Mouse (Mus musculus): ENCODE measurements around the gene Yipf6. TPM values are rescaled to one million over a fixed set of nuclear protein-coding genes. Genes with fewer than 3 reads are reported as not detected.

Yipf6 gene
- 19.9 and 21.3 TPM in 2 replicates for polyA plus RNA-seq (2015; fragmentation: Nextera tagmentation; extraction: Ambion mirVana)

GRCm38 (mm10) chrX:98936101-98936500 is at the start of gene Yipf6:
Gene Yipf6 (plus strand): TSS chrX:98936316.
- Histone ChIP-seq H3K27ac (peak within 1 kb of the TSS; percentile 94), H3K9me3 (no peaks in the 10 kb centered on the region), H3K36me3 (no peaks in the 10 kb centered on the region), H3K4me3 (peak within 1 kb of the TSS; percentile 61), H3K4me1 (replicated peaks) (peaks cover 10% of the 10 kb centered on the region), H3K4me2 (peak within 1 kb of the TSS; percentile 52), H3K27me3 (no peaks in the 10 kb centered on the region), H3K9ac (peak within 1 kb of the TSS; percentile 77)
- ATAC-seq (ENCODE audit: low FRiP score), result no peak
- WGBS, result 77% methylated on average over 3 of the region's 3 CpGs

- Histone ChIP-seq H3K27me3 (0 out of 2 replicates have a peak, but pooled peaks cover 5% of the 10 kb centered on the region), H3K4me3 (peak overlapping the region; percentile 55), H3K36me3 (no peaks in the 10 kb centered on the region), H3K27ac (peak overlapping the region; percentile 90), H3K4me2 (peak overlapping the region; percentile 59), H3K4me1 (replicated peaks) (peaks cover 18% of the 10 kb centered on the region), H3K9ac (peak overlapping the region; percentile 75), H3K9me3 (no peaks in the 10 kb centered on the region)
- ATAC-seq (ENCODE audit: low FRiP score), result peak; percentile 49; the same call in 1 of the 2 replicates
- WGBS, result 12% methylated on average over 14 of the region's 14 CpGs
Observed at GRCm38 (mm10) chrX:98890072-98890405, 46.1 kb upstream of the Yipf6 start.

GRCm38 (mm10) chrX:98890406-98891116 is 45.6 kb upstream of the Yipf6 start, which contains the start of gene Ophn1:
Gene Ophn1 (minus strand): TSS chrX:98891025.
- Histone ChIP-seq H3K9me3 (no peaks in the 10 kb centered on the region), H3K4me1 (replicated peaks) (peaks cover 18% of the 10 kb centered on the region), H3K9ac (peak within 1 kb of the TSS; percentile 75), H3K27me3 (0 out of 2 replicates have a peak, but pooled peaks cover 5% of the 10 kb centered on the region), H3K36me3 (no peaks in the 10 kb centered on the region), H3K4me3 (peak within 1 kb of the TSS; percentile 55), H3K4me2 (peak within 1 kb of the TSS; percentile 59), H3K27ac (peak within 1 kb of the TSS; percentile 90)
- ATAC-seq (ENCODE audit: low FRiP score), result peak; percentile 96
- 17% methylated on average over 48 of the region's 48 CpGs for WGBS

- WGBS, result 81% methylated on average over 3 of the region's 3 CpGs
- no peaks in the 10 kb centered on the region for H3K4me1 ChIP-seq (replicated peaks)
- no peak overlapping the region for H3K27ac ChIP-seq
- no peak for ATAC-seq (ENCODE audit: low FRiP score)
- H3K4me2 ChIP-seq, result no peak overlapping the region
- H3K36me3 ChIP-seq, result no peaks in the 10 kb centered on the region
- no peaks in the 10 kb centered on the region for H3K9me3 ChIP-seq
- H3K9ac ChIP-seq, result no peak overlapping the region
- H3K27me3 ChIP-seq, result no peaks in the 10 kb centered on the region
- H3K4me3 ChIP-seq, result no peak overlapping the region
Observed at GRCm38 (mm10) chrX:98898307-98898706, 37.8 kb upstream of the Yipf6 start.

- no peak for ATAC-seq (ENCODE audit: low FRiP score)
- no peaks in the 10 kb centered on the region for H3K36me3 ChIP-seq
- WGBS, result 88% methylated on average over 6 of the region's 6 CpGs
- no peaks in the 10 kb centered on the region for H3K4me1 ChIP-seq (replicated peaks)
- H3K27me3 ChIP-seq, result no peaks in the 10 kb centered on the region
- no peaks in the 10 kb centered on the region for H3K9me3 ChIP-seq
- H3K27ac ChIP-seq, result no peak overlapping the region
- H3K4me3 ChIP-seq, result no peak overlapping the region
- no peak overlapping the region for H3K9ac ChIP-seq
- no peak overlapping the region for H3K4me2 ChIP-seq
Observed at GRCm38 (mm10) chrX:98904226-98904625, 31.9 kb upstream of the Yipf6 start.

GRCm38 (mm10) chrX:98908910-98909309 is 27.2 kb upstream of the Yipf6 start:
- ATAC-seq (ENCODE audit: low FRiP score), result no peak
- H3K27me3 ChIP-seq, result no peaks in the 10 kb centered on the region
- H3K9ac ChIP-seq, result no peak overlapping the region
- no peak overlapping the region for H3K27ac ChIP-seq
- WGBS, result 78% methylated on average over 1 of the region's 1 CpGs
- H3K9me3 ChIP-seq, result no peaks in the 10 kb centered on the region
- H3K4me2 ChIP-seq, result no peak overlapping the region
- H3K36me3 ChIP-seq, result no peaks in the 10 kb centered on the region
- H3K4me1 ChIP-seq (replicated peaks), result no peaks in the 10 kb centered on the region
- no peak overlapping the region for H3K4me3 ChIP-seq

GRCm38 (mm10) chrX:98919423-98919822 is 16.7 kb upstream of the Yipf6 start:
- no peaks in the 10 kb centered on the region for H3K9me3 ChIP-seq
- H3K4me1 ChIP-seq (replicated peaks), result no peaks in the 10 kb centered on the region
- no peak for ATAC-seq (ENCODE audit: low FRiP score)
- H3K4me2 ChIP-seq, result no peak overlapping the region
- WGBS, result 25% methylated on average over 6 of the region's 6 CpGs
- H3K4me3 ChIP-seq, result no peak overlapping the region
- no peak overlapping the region for H3K27ac ChIP-seq
- H3K9ac ChIP-seq, result no peak overlapping the region
- no peaks in the 10 kb centered on the region for H3K36me3 ChIP-seq
- no peaks in the 10 kb centered on the region for H3K27me3 ChIP-seq

GRCm38 (mm10) chrX:98936707-98937554 is 815 bp downstream of the Yipf6 start:
- peak; percentile 97 for ATAC-seq (ENCODE audit: low FRiP score)
- Histone ChIP-seq H3K4me2 (peak overlapping the region; percentile 52), H3K36me3 (0 out of 2 replicates have a peak, but pooled peaks cover under 1% of the 10 kb centered on the region), H3K9ac (peak overlapping the region; percentile 77), H3K27ac (peak overlapping the region; percentile 94), H3K9me3 (no peaks in the 10 kb centered on the region), H3K4me1 (replicated peaks) (peaks cover 10% of the 10 kb centered on the region), H3K27me3 (no peaks in the 10 kb centered on the region), H3K4me3 (peak overlapping the region; percentile 61)
- 19% methylated on average over 65 of the region's 66 CpGs for WGBS

GRCm38 (mm10) chrX:98937555-98938294 is 1.6 kb downstream of the Yipf6 start:
- H3K4me1 ChIP-seq (replicated peaks), result peaks cover 10% of the 10 kb centered on the region
- H3K4me3 ChIP-seq, result peak overlapping the region; percentile 61
- no peaks in the 10 kb centered on the region for H3K27me3 ChIP-seq
- peak overlapping the region; percentile 58 for H3K4me2 ChIP-seq
- peak overlapping the region; percentile 94 for H3K27ac ChIP-seq
- peak overlapping the region; percentile 77 for H3K9ac ChIP-seq
- ATAC-seq (ENCODE audit: low FRiP score), result peak; percentile 87
- 0 out of 2 replicates have a peak, but pooled peaks cover 5% of the 10 kb centered on the region for H3K36me3 ChIP-seq
- H3K9me3 ChIP-seq, result no peaks in the 10 kb centered on the region
- WGBS, result 23% methylated on average over 57 of the region's 57 CpGs

- ATAC-seq (ENCODE audit: low FRiP score), result no peak
- Histone ChIP-seq H3K9ac (no peak overlapping the region), H3K4me2 (no peak overlapping the region), H3K4me3 (no peak overlapping the region), H3K27ac (no peak overlapping the region), H3K9me3 (no peaks in the 10 kb centered on the region), H3K36me3 (no peaks in the 10 kb centered on the region), H3K4me1 (replicated peaks) (no peaks in the 10 kb centered on the region), H3K27me3 (0 out of 2 replicates have a peak, but pooled peaks cover under 1% of the 10 kb centered on the region)
- 15% methylated on average over 6 of the region's 6 CpGs for WGBS
Observed at GRCm38 (mm10) chrX:98953941-98954340, 17.8 kb downstream of the Yipf6 start.

- no peak overlapping the region for H3K4me2 ChIP-seq
- peaks cover 3% of the 10 kb centered on the region; the same call in 1 of the 2 replicates for H3K27me3 ChIP-seq
- no peak for ATAC-seq (ENCODE audit: low FRiP score)
- WGBS, result 93% methylated on average over 9 of the region's 9 CpGs
- H3K9ac ChIP-seq, result no peak overlapping the region
- H3K9me3 ChIP-seq, result no peaks in the 10 kb centered on the region
- H3K27ac ChIP-seq, result no peak overlapping the region
- no peaks in the 10 kb centered on the region for H3K4me1 ChIP-seq (replicated peaks)
- no peaks in the 10 kb centered on the region for H3K36me3 ChIP-seq
- H3K4me3 ChIP-seq, result no peak overlapping the region
Observed at GRCm38 (mm10) chrX:98958287-98958686, 22.2 kb downstream of the Yipf6 start.

GRCm38 (mm10) chrX:98959050-98959449 is 22.9 kb downstream of the Yipf6 start:
- Histone ChIP-seq H3K27ac (no peak overlapping the region), H3K4me1 (replicated peaks) (no peaks in the 10 kb centered on the region), H3K4me3 (no peak overlapping the region), H3K27me3 (peaks cover 5% of the 10 kb centered on the region; the same call in 1 of the 2 replicates), H3K4me2 (no peak overlapping the region), H3K9me3 (no peaks in the 10 kb centered on the region), H3K36me3 (no peaks in the 10 kb centered on the region), H3K9ac (no peak overlapping the region)
- ATAC-seq (ENCODE audit: low FRiP score), result no peak
- WGBS, result 78% methylated on average over 4 of the region's 4 CpGs
